Mouse (Mus musculus) embryo, embryonic 10 days (tissue): ENCODE results near the gene Liph.
"Not testable (repeated sequence)": the region's sequence is repeated elsewhere in the genome, so short reads cannot be mapped to it uniquely, and the experiment has no call there.

ENCODE experiments used
- DNase-seq: peaks from one replicate; pipeline ENCODE4 v3.0.0-alpha.2; 2015; ENCODE audit warnings: low spot score

Liph gene

DNA sequence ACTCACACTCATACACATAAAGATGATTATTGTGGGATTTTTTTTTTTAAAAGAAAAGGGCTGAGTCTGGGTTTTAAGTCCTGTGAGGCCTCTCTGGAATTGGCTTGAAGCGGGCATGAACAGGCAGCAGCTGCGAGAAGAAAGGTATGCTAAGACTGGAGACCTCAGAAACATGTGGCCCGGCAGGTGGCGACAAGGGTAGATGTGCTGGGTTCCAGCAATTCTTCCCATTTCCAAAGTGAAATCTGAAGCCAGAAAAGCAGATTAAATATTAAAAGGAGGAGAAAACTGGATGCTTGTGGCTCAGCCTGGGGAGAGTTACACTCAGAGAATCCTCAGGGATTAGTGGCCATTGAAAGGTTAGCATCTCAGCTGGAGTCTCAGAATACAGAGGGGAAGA lies 24.0 kb downstream of the Liph start:
- DNase-seq: no peak

- no peak for DNase-seq
Observed at GRCm38 (mm10) chr16:21970536-21970935, 24.9 kb downstream of the Liph start.

- DNase-seq: no peak
Observed at GRCm38 (mm10) chr16:21969874-21970273, 25.6 kb downstream of the Liph start.

- DNase-seq: no peak
Observed at GRCm38 (mm10) chr16:21965576-21965975, 29.9 kb downstream of the Liph start.

- no peak for DNase-seq
Observed at GRCm38 (mm10) chr16:21955591-21955990, 39.9 kb downstream of the Liph start.

- DNase-seq: peak; percentile 89
Observed at GRCm38 (mm10) chr16:21946761-21947715, 48.4 kb downstream of the Liph start, which contains the start of gene Tmem41a. TSS of gene Tmem41a (minus strand) at chr16:21947552.

DNA sequence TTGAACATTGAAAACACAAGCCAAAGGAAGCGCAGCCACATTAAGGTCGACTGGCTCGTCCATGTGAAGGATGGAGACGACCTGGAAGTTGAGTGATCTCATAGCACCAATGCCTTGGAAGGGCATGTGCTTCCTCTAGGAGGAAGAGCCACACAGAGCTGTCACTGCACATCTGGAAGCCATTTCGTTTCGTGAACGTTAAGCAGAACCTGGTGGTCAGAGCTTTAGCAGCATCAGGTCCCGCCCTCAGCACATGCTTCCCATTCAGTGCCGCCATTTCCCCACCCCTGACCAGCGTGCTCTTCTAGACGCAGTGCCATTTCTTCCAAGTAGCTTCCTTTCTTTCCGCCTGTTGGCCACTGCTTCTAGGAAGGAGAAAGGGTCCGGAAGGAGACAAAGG lies 67.0 kb downstream of the Liph start:
- DNase-seq: peak; percentile 72

- no peak for DNase-seq
Observed at GRCm38 (mm10) chr16:21916681-21917080, 78.8 kb downstream of the Liph start.

- no peak for DNase-seq
Observed at GRCm38 (mm10) chr16:21913347-21913746, 82.1 kb downstream of the Liph start.

- not testable (repeated sequence) for DNase-seq
Observed at GRCm38 (mm10) chr16:21908906-21909305, 86.6 kb downstream of the Liph start.

- no peak for DNase-seq
Observed at GRCm38 (mm10) chr16:21906902-21907301, 88.6 kb downstream of the Liph start.

GRCm38 (mm10) chr16:21905996-21906395 lies 89.5 kb downstream of the Liph start:
- DNase-seq: no peak

DNA sequence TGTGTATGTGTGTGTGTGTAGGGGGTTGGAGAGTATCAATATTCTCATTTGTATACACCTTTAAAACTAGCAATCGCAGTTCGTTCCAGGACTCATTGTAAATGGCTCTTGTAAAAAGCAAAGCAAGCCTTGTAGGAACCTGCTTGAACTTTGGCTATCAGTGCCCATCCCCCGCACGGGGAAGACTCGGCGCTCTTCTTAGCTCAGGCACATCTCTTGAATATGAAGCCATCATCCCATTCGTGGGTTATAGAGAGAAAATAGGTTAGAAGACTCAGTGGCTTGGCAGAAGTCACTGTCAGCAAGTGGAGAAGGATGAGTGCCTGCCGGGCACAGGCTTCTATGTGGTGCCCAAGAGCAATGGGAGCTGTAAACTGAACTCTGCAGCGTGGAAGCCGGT lies 90.8 kb downstream of the Liph start:
- DNase-seq: no peak
